Mouse (Mus musculus) heart, postnatal 0 days (tissue): ENCODE data around the gene Kif1c.

ENCODE experiments used
- CTCF ChIP-seq: IDR thresholded peaks from 2 replicates; pipeline ENCODE4 v1.5.1; 2016; ENCODE audit warnings: antibody characterized with exemption, control low read depth, low read depth
- EP300 ChIP-seq: IDR thresholded peaks from 2 replicates; pipeline ENCODE4 v1.6.1; 2016; ENCODE audit warnings: antibody characterized with exemption, low read depth

DNA sequence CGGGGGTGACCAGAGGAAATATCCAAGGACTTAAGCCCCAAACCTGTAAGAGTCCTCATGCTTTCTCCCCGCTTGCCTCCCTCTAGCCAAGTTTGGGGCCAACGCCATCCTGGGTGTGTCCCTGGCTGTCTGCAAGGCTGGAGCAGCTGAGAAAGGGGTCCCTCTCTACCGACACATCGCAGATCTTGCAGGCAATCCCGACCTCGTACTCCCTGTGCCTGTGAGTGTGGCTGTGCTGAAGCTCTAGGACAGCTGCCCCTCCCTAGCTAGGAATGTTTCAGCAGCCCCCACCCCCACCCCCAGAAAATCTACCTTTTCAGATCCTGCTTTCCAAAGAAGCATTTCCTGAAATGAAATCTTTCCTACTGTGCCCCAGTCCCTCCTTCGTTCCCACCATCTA lies 41.4 kb upstream of the Kif1c start:
- TF ChIP-seq EP300 (no peak), CTCF (no peak)
